ENCODE assay signal across 9 mouse cellular contexts in genomic region chr4:141260007-141260723, GRCm38 (mm10). TPM values are rescaled to one million over a fixed set of nuclear protein-coding genes. Genes with fewer than 3 reads are reported as not detected.
DNase-seq lines count a peak whose midpoint lies in the region; ATAC-seq and TF ChIP-seq lines count a peak whose summit lies in the region.
"Had no signal": no experiment of that assay in that cellular context is flagged by ENCODE, and none has a peak within 500 bp of the region (broad histone marks: within the 10 kb centered on the region; RNA-seq: fewer than 3 reads in every experiment).

No protein-coding gene starts in this region.

- no peak overlapping the region for H3K9ac ChIP-seq in hindbrain, postnatal 0 days (replicated peaks; ENCODE audit: low read length)
- no peak overlapping the region for H3K9ac ChIP-seq in hindbrain, embryonic 12.5 days
- H3K9ac ChIP-seq in lung, embryonic 15.5 days, result no peak overlapping the region

- TF ChIP-seq CTCF in hindbrain, postnatal 0 days (IDR thresholded peaks at IDR 0.05; ENCODE audit: low read depth), result no peak
- TF ChIP-seq CTCF in left cerebral cortex, adult 2 months (IDR thresholded peaks at IDR 0.05), result no peak

- no peaks in the 10 kb centered on the region for H3K27me3 ChIP-seq in hindbrain, postnatal 0 days (ENCODE audit: insufficient read depth, low read length)
- H3K27me3 ChIP-seq in hindbrain, embryonic 12.5 days, result peaks cover 5% of the 10 kb centered on the region; the same call in 1 of the 2 replicates
- no peaks in the 10 kb centered on the region; the same call in 1 of the 2 replicates for H3K27me3 ChIP-seq in heart, embryonic 10.5 days (ENCODE audit: insufficient read depth, poor library complexity, severe bottlenecking)
- no peaks in the 10 kb centered on the region for H3K27me3 ChIP-seq in lung, embryonic 15.5 days

- H3K9me3 ChIP-seq in hindbrain, postnatal 0 days (ENCODE audit: low read length), result no peaks in the 10 kb centered on the region
- H3K9me3 ChIP-seq in hindbrain, embryonic 12.5 days (replicated peaks), result peaks cover 4% of the 10 kb centered on the region; the same call in 1 of the 2 replicates
- no peaks in the 10 kb centered on the region for H3K9me3 ChIP-seq in heart, embryonic 10.5 days
- H3K9me3 ChIP-seq in lung, embryonic 15.5 days, result no peaks in the 10 kb centered on the region

- no peak overlapping the region for H3K4me3 ChIP-seq in hindbrain, postnatal 0 days (ENCODE audit: low read length)
- H3K4me3 ChIP-seq in hindbrain, embryonic 12.5 days, result no peak overlapping the region
- 0 out of 2 replicates have a peak overlapping the region, but pooled peaks have one; percentile 12 for H3K4me3 ChIP-seq in heart, embryonic 10.5 days
- H3K4me3 ChIP-seq in lung, embryonic 15.5 days, result peak overlapping the region; percentile 31
- no peak overlapping the region for H3K4me3 ChIP-seq in left cerebral cortex, adult 2 months

- H3K4me2 ChIP-seq in hindbrain, postnatal 0 days (ENCODE audit: low read depth, low read length), result peak overlapping the region; percentile 27; the same call in 1 of the 2 replicates
- no peak overlapping the region for H3K4me2 ChIP-seq in hindbrain, embryonic 12.5 days (replicated peaks)
- peak overlapping the region; percentile 59 for H3K4me2 ChIP-seq in lung, embryonic 15.5 days

- ATAC-seq in hindbrain, postnatal 0 days, result 0 out of 2 replicates have a peak, but pooled peaks have one; percentile 21
- ATAC-seq in hindbrain, embryonic 12.5 days (ENCODE audit: low FRiP score), result no peak
- peak; percentile 77 for ATAC-seq in lung, embryonic 15.5 days (ENCODE audit: borderline replicate concordance, extremely low read depth, low FRiP score, low TSS enrichment)
- ATAC-seq in megakaryocyte progenitor cell, adult 5-6 weeks (replicated peaks; ENCODE audit: poor library complexity), result no peak

- no peaks in the 10 kb centered on the region for H3K36me3 ChIP-seq in hindbrain, postnatal 0 days (ENCODE audit: insufficient read depth, low read length)
- H3K36me3 ChIP-seq in hindbrain, embryonic 12.5 days, result no peaks in the 10 kb centered on the region
- no peaks in the 10 kb centered on the region for H3K36me3 ChIP-seq in heart, embryonic 10.5 days
- H3K36me3 ChIP-seq in lung, embryonic 15.5 days, result peaks cover 2% of the 10 kb centered on the region; the same call in 1 of the 2 replicates

- WGBS in hindbrain, postnatal 0 days, result 50% methylated on average over 16 of the region's 16 CpGs
- WGBS in hindbrain, embryonic 12.5 days, result 59% methylated on average over 16 of the region's 16 CpGs
- 63% methylated on average over 16 of the region's 16 CpGs for WGBS in heart, embryonic 10.5 days
- 21% methylated on average over 16 of the region's 16 CpGs for WGBS in lung, embryonic 15.5 days

- no peak for DNase-seq in hindbrain, postnatal 0 days (ENCODE audit: low spot score)
- peak; percentile 62 for DNase-seq in Muller cell, postnatal 12 days (ENCODE audit: inconsistent ontology term)
- DNase-seq in heart, embryonic 10.5 days (ENCODE audit: low spot score), result no peak
- no peak for DNase-seq in right cerebral cortex, postnatal 10 days (ENCODE audit: low spot score in 2 of 2)
- no peak for DNase-seq in left cerebral cortex, adult 2 months (ENCODE audit: extremely low spot score in 1 of 2, low spot score in 2 of 2)
- DNase-seq: kidney, adult 9 months had no signal

- intact Hi-C loops in left cerebral cortex, adult 2 months (cut with DNase I), result loop anchor here (5.0 kb wide), 1 partner anchor 38 kb away; no protein-coding TSS in a partner anchor

- H3K27ac ChIP-seq in hindbrain, postnatal 0 days, result no peak overlapping the region
- H3K27ac ChIP-seq in hindbrain, embryonic 12.5 days, result no peak overlapping the region
- H3K27ac ChIP-seq in heart, embryonic 10.5 days, result no peak overlapping the region
- peak overlapping the region; percentile 52 for H3K27ac ChIP-seq in lung, embryonic 15.5 days
- no peak overlapping the region for H3K27ac ChIP-seq in left cerebral cortex, adult 2 months

- no peaks in the 10 kb centered on the region for H3K4me1 ChIP-seq in hindbrain, postnatal 0 days (ENCODE audit: insufficient read depth, low read length)
- H3K4me1 ChIP-seq in hindbrain, embryonic 12.5 days, result no peaks in the 10 kb centered on the region
- H3K4me1 ChIP-seq in heart, embryonic 10.5 days, result 0 out of 2 replicates have a peak, but pooled peaks cover 4% of the 10 kb centered on the region
- peaks cover 17% of the 10 kb centered on the region for H3K4me1 ChIP-seq in lung, embryonic 15.5 days

RNA-seq across cellular contexts. Expression of gene Arhgef19, which starts 20.9 kb away (rescaled TPM):
- total RNA-seq in hindbrain, postnatal 0 days (2014; rRNA removed), result 1.2 and 2.3 TPM in 2 replicates
- 1.2 TPM in 2 replicates for polyA plus RNA-seq in hindbrain, postnatal 0 days (2015; fragmentation: Nextera tagmentation; extraction: Ambion mirVana)
- polyA plus RNA-seq in hindbrain, embryonic 12.5 days (2016; fragmentation: Nextera tagmentation; extraction: Ambion mirVana), result 6.1 and 10.9 TPM in 2 replicates
- polyA plus RNA-seq in heart, embryonic 10.5 days (2016; fragmentation: Nextera tagmentation; extraction: Ambion mirVana), result 1.2 and 3.7 TPM in 2 replicates
- polyA plus RNA-seq in lung, embryonic 15.5 days (2015; fragmentation: Nextera tagmentation; extraction: Ambion mirVana), result 19.2 and 20.5 TPM in 2 replicates
- total RNA-seq in megakaryocyte progenitor cell, adult 5-6 weeks (2015), result not detected in 2 replicates
- total RNA-seq in megakaryocyte progenitor cell, adult 5-6 weeks (2017), result not detected in 2 replicates
- total RNA-seq in left cerebral cortex, adult 2 months (2021), result 10 to 100 TPM; 17.1 to 18.2 TPM

RNA-seq across cellular contexts. Expression of gene Epha2, which starts 40.9 kb away (rescaled TPM):
- total RNA-seq in hindbrain, postnatal 0 days (2014; rRNA removed), result 1.6 and 3.5 TPM in 2 replicates
- 0.44 and 0.46 TPM in 2 replicates for polyA plus RNA-seq in hindbrain, postnatal 0 days (2015; fragmentation: Nextera tagmentation; extraction: Ambion mirVana)
- 2.7 and 3.2 TPM in 2 replicates for polyA plus RNA-seq in hindbrain, embryonic 12.5 days (2016; fragmentation: Nextera tagmentation; extraction: Ambion mirVana)
- polyA plus RNA-seq in heart, embryonic 10.5 days (2016; fragmentation: Nextera tagmentation; extraction: Ambion mirVana), result 5.2 and 6.3 TPM in 2 replicates
- 10.8 and 11.0 TPM in 2 replicates for polyA plus RNA-seq in lung, embryonic 15.5 days (2015; fragmentation: Nextera tagmentation; extraction: Ambion mirVana)
- total RNA-seq in megakaryocyte progenitor cell, adult 5-6 weeks (2015), result 0.46 and 0.49 TPM in 2 replicates
- 0.14 and 0.50 TPM in 2 replicates for total RNA-seq in megakaryocyte progenitor cell, adult 5-6 weeks (2017)
- 1 to 10 TPM; 1.3 to 1.9 TPM for total RNA-seq in left cerebral cortex, adult 2 months (2021)

RNA-seq across cellular contexts. Expression of gene Rsg1, which starts 46.4 kb away (rescaled TPM):
- 2.4 and 8.7 TPM in 2 replicates for total RNA-seq in hindbrain, postnatal 0 days (2014; rRNA removed)
- polyA plus RNA-seq in hindbrain, postnatal 0 days (2015; fragmentation: Nextera tagmentation; extraction: Ambion mirVana), result 3.9 and 4.3 TPM in 2 replicates
- 5.8 and 5.9 TPM in 2 replicates for polyA plus RNA-seq in hindbrain, embryonic 12.5 days (2016; fragmentation: Nextera tagmentation; extraction: Ambion mirVana)
- 2.6 and 4.0 TPM in 2 replicates for polyA plus RNA-seq in heart, embryonic 10.5 days (2016; fragmentation: Nextera tagmentation; extraction: Ambion mirVana)
- polyA plus RNA-seq in lung, embryonic 15.5 days (2015; fragmentation: Nextera tagmentation; extraction: Ambion mirVana), result 5.9 and 6.0 TPM in 2 replicates
- total RNA-seq in megakaryocyte progenitor cell, adult 5-6 weeks (2015), result 0.73 and 1.4 TPM in 2 replicates
- total RNA-seq in megakaryocyte progenitor cell, adult 5-6 weeks (2017), result 1.8 and 3.5 TPM in 2 replicates
- total RNA-seq in left cerebral cortex, adult 2 months (2021), result 1 to 10 TPM; 2.7 to 4.4 TPM

Comparison
In these comparisons a context has a peak if more than half of its experiments do, and no peak if none do; other contexts are left out.
1. ATAC-seq: peak in hindbrain, postnatal 0 days (single experiment) and lung, embryonic 15.5 days (single experiment); none in hindbrain, embryonic 12.5 days (single experiment) and megakaryocyte progenitor cell, adult 5-6 weeks (single experiment).
2. H3K4me3 ChIP-seq: peak in heart, embryonic 10.5 days (single experiment) and lung, embryonic 15.5 days (single experiment); none in hindbrain, postnatal 0 days (single experiment), hindbrain, embryonic 12.5 days (single experiment) and left cerebral cortex, adult 2 months (single experiment).